Mouse (Mus musculus) forebrain, embryonic 14.5 days (tissue): Measurements from ENCODE around the gene Klhl3. TPM values are rescaled to one million over a fixed set of nuclear protein-coding genes. Genes with fewer than 3 reads are reported as not detected.

ENCODE experiments used
- ATAC-seq: fragments of 200-750 bp; cut with Nextera tagmentation; 2 replicates; pipeline ENCODE4 v1.8.0; 2017; ENCODE audit warnings: mild to moderate bottlenecking, moderate library complexity
- DNase-seq: peaks from one replicate; pipeline ENCODE4 v3.0.0-alpha.2; 2015; ENCODE audit warnings: low spot score
- H3K27ac ChIP-seq: fragments of 300-500 bp; sonication (generic); 2 replicates; pipeline ENCODE4 v1.5.1; 2014; ENCODE audit warnings: low read depth, mild to moderate bottlenecking, control low read depth, low read length, moderate library complexity
- H3K27me3 ChIP-seq: fragments of 300-500 bp; sonication (generic); replicated peaks from 2 replicates; pipeline ENCODE4 v1.6.1; 2014; ENCODE audit warnings: low read length, control low read depth, mixed read lengths; ENCODE audit not compliant: control insufficient read depth, insufficient read depth
- H3K36me3 ChIP-seq: fragments of 300-500 bp; sonication (generic); 2 replicates; pipeline ENCODE4 v1.6.1; 2014; ENCODE audit warnings: low read length, control low read depth; ENCODE audit not compliant: control insufficient read depth, insufficient read depth
- H3K4me1 ChIP-seq: fragments of 300-500 bp; sonication (generic); 2 replicates; pipeline ENCODE4 v1.6.1; 2014; ENCODE audit warnings: antibody characterized with exemption, low read length, control low read depth; ENCODE audit not compliant: control insufficient read depth, insufficient read depth
- H3K4me2 ChIP-seq: fragments of 300-500 bp; sonication (generic); 2 replicates; pipeline ENCODE4 v1.6.1; 2014; ENCODE audit warnings: mild to moderate bottlenecking, control low read depth, low read length
- H3K4me3 ChIP-seq: fragments of 300-500 bp; sonication (generic); 2 replicates; pipeline ENCODE4 v1.5.1; 2014; ENCODE audit warnings: low read depth, low read length, control low read depth
- H3K9ac ChIP-seq: fragments of 300-500 bp; sonication (generic); 2 replicates; pipeline ENCODE4 v1.6.1; 2014; ENCODE audit warnings: mild to moderate bottlenecking, low read length, control low read depth, moderate library complexity
- H3K9me3 ChIP-seq: fragments of 300-500 bp; sonication (generic); replicated peaks from 2 replicates; pipeline ENCODE4 v1.6.1; 2016; ENCODE audit warnings: low read length, control low read depth, mixed read lengths; ENCODE audit not compliant: control insufficient read depth
- WGBS: fragments of 180-500 bp; shearing (Covaris S2); extraction: QIAGEN DNeasy Blood & Tissue Kit; methylation state at CpG from one replicate; pipeline ENCODE4 v1.1.7; 2014; 5-methylcytosine and 5-hydroxymethylcytosine counted together
- polyA plus RNA-seq: library from polyadenylated mRNA; unstranded; fragments of >200 nt; fragmentation: Nextera tagmentation; extraction: Ambion mirVana; gene quantifications from 2 replicates; pipeline ENCODE4 v1.2.1, GENCODE M21; 2014

Klhl3 gene
- polyA plus RNA-seq, 1 experiment from 2014 or later, result 5.3 TPM

GRCm38 (mm10) chr13:57984637-57985036, 128.8 kb downstream of the Klhl3 start:
- Histone ChIP-seq H3K9me3 (no peaks in the 10 kb centered on the region), H3K4me1 (peaks cover 8% of the 10 kb centered on the region), H3K9ac (no peak overlapping the region), H3K4me2 (no peak overlapping the region), H3K4me3 (no peak overlapping the region), H3K36me3 (no peaks in the 10 kb centered on the region), H3K27me3 (no peaks in the 10 kb centered on the region), H3K27ac (no peak overlapping the region)
- DNase-seq (peak; percentile 30), ATAC-seq (no peak)
- WGBS, result 52% methylated on average over 10 of the region's 10 CpGs

GRCm38 (mm10) chr13:57984163-57984562, 129.2 kb downstream of the Klhl3 start:
- no peak for DNase-seq
- no peaks in the 10 kb centered on the region for H3K36me3 ChIP-seq
- WGBS, result 70% methylated on average over 8 of the region's 8 CpGs
- H3K27me3 ChIP-seq, result no peaks in the 10 kb centered on the region
- no peak overlapping the region for H3K4me2 ChIP-seq
- H3K9ac ChIP-seq, result no peak overlapping the region
- H3K9me3 ChIP-seq, result no peaks in the 10 kb centered on the region
- no peak for ATAC-seq
- H3K4me3 ChIP-seq, result no peak overlapping the region
- H3K4me1 ChIP-seq, result peaks cover 8% of the 10 kb centered on the region
- no peak overlapping the region for H3K27ac ChIP-seq

- ATAC-seq, result peak; percentile 57; the same call in 1 of the 2 replicates
- Histone ChIP-seq H3K4me2 (no peak overlapping the region), H3K36me3 (no peaks in the 10 kb centered on the region), H3K27me3 (no peaks in the 10 kb centered on the region), H3K4me3 (no peak overlapping the region), H3K9me3 (no peaks in the 10 kb centered on the region), H3K9ac (no peak overlapping the region), H3K27ac (no peak overlapping the region), H3K4me1 (peaks cover 8% of the 10 kb centered on the region)
- DNase-seq, result peak; percentile 79
- 58% methylated on average over 12 of the region's 12 CpGs for WGBS
Measured at GRCm38 (mm10) chr13:57983330-57983729, 130.1 kb downstream of the Klhl3 start.

GRCm38 (mm10) chr13:57982904-57983303, 130.5 kb downstream of the Klhl3 start:
- H3K27me3 ChIP-seq, result no peaks in the 10 kb centered on the region
- peak; percentile 44 for DNase-seq
- no peak overlapping the region for H3K4me3 ChIP-seq
- peak; percentile 51; the same call in 1 of the 2 replicates for ATAC-seq
- H3K4me2 ChIP-seq, result no peak overlapping the region
- WGBS, result 67% methylated on average over 11 of the region's 11 CpGs
- H3K9me3 ChIP-seq, result no peaks in the 10 kb centered on the region
- peaks cover 8% of the 10 kb centered on the region for H3K4me1 ChIP-seq
- H3K9ac ChIP-seq, result no peak overlapping the region
- H3K27ac ChIP-seq, result no peak overlapping the region
- no peaks in the 10 kb centered on the region for H3K36me3 ChIP-seq

- peak; percentile 55 for DNase-seq
- peak; percentile 61 for ATAC-seq
- WGBS, result 26% methylated on average over 9 of the region's 9 CpGs
- Histone ChIP-seq H3K36me3 (no peaks in the 10 kb centered on the region), H3K4me2 (no peak overlapping the region), H3K27me3 (no peaks in the 10 kb centered on the region), H3K9ac (no peak overlapping the region), H3K9me3 (no peaks in the 10 kb centered on the region), H3K27ac (no peak overlapping the region), H3K4me3 (no peak overlapping the region), H3K4me1 (peaks cover 8% of the 10 kb centered on the region)
Measured at GRCm38 (mm10) chr13:57980679-57981078, 132.7 kb downstream of the Klhl3 start.

- ATAC-seq, result peak; percentile 29; the same call in 1 of the 2 replicates
- no peak overlapping the region for H3K4me2 ChIP-seq
- H3K27me3 ChIP-seq, result no peaks in the 10 kb centered on the region
- no peak overlapping the region for H3K9ac ChIP-seq
- DNase-seq, result peak; percentile 55
- no peak overlapping the region for H3K4me3 ChIP-seq
- 25% methylated on average over 2 of the region's 2 CpGs for WGBS
- H3K27ac ChIP-seq, result no peak overlapping the region
- H3K9me3 ChIP-seq, result no peaks in the 10 kb centered on the region
- peaks cover 8% of the 10 kb centered on the region for H3K4me1 ChIP-seq
- H3K36me3 ChIP-seq, result no peaks in the 10 kb centered on the region
Measured at GRCm38 (mm10) chr13:57980071-57980470, 133.3 kb downstream of the Klhl3 start.

- ATAC-seq, result no peak
- Histone ChIP-seq H3K27me3 (no peaks in the 10 kb centered on the region), H3K9me3 (no peaks in the 10 kb centered on the region), H3K4me1 (peaks cover 8% of the 10 kb centered on the region; the same call in 1 of the 2 replicates), H3K36me3 (no peaks in the 10 kb centered on the region), H3K4me3 (no peak overlapping the region), H3K4me2 (no peak overlapping the region), H3K27ac (no peak overlapping the region), H3K9ac (no peak overlapping the region)
- 15% methylated on average over 9 of the region's 9 CpGs for WGBS
- DNase-seq, result no peak
Measured at GRCm38 (mm10) chr13:57978931-57979330, 134.5 kb downstream of the Klhl3 start.

GRCm38 (mm10) chr13:57977721-57978120, 135.7 kb downstream of the Klhl3 start:
- H3K27ac ChIP-seq, result no peak overlapping the region
- no peak overlapping the region for H3K9ac ChIP-seq
- H3K27me3 ChIP-seq, result no peaks in the 10 kb centered on the region
- DNase-seq (no peak), ATAC-seq (no peak)
- no peak overlapping the region for H3K4me3 ChIP-seq
- H3K9me3 ChIP-seq, result no peaks in the 10 kb centered on the region
- peaks cover 6% of the 10 kb centered on the region; the same call in 1 of the 2 replicates for H3K4me1 ChIP-seq
- H3K4me2 ChIP-seq, result no peak overlapping the region
- no peaks in the 10 kb centered on the region for H3K36me3 ChIP-seq
- WGBS, result 88% methylated on average over 6 of the region's 6 CpGs

- no peak for ATAC-seq
- Histone ChIP-seq H3K36me3 (no peaks in the 10 kb centered on the region), H3K9ac (no peak overlapping the region), H3K4me2 (no peak overlapping the region), H3K27me3 (no peaks in the 10 kb centered on the region; the same call in 1 of the 2 replicates), H3K4me3 (no peak overlapping the region), H3K27ac (no peak overlapping the region), H3K9me3 (no peaks in the 10 kb centered on the region), H3K4me1 (no peaks in the 10 kb centered on the region)
- WGBS, result 26% methylated on average over 6 of the region's 6 CpGs
- DNase-seq, result peak; percentile 52
Measured at GRCm38 (mm10) chr13:57965658-57966057, 147.7 kb downstream of the Klhl3 start.
